Mouse (Mus musculus) CH12.LX (cell line): ENCODE measurements at regions not wholly inside any gene's neighbourhood (a gene's known extent, or its start where the extent isn't known, plus 50 kb on each side); places are given as distances from the start of the nearest gene placed in this dataset.

ENCODE experiments used
- DNase-seq: peaks from one replicate; pipeline ENCODE4 v3.0.0-alpha.2; 2013; ENCODE audit errors: extremely low read depth
- H3K27ac ChIP-seq: 2 replicates; pipeline ENCODE4 v1.5.1; 2012; ENCODE audit warnings: low read depth, mild to moderate bottlenecking, control low read depth, moderate library complexity; ENCODE audit not compliant: insufficient read depth
- H3K27me3 ChIP-seq: replicated peaks from 2 replicates; pipeline ENCODE3; 2012; ENCODE audit warnings: inconsistent platforms
- H3K36me3 ChIP-seq, 2 experiments: replicated peaks in 1 of 2; 2 replicates each; pipeline versions ENCODE3 to v1.6.1; 2012; ENCODE audit warnings: inconsistent platforms in 1 of 2, low read length in 1 of 2, mild to moderate bottlenecking in 1 of 2, mixed read lengths in 1 of 2, moderate library complexity in 1 of 2; ENCODE audit not compliant: control insufficient read depth in 1 of 2, insufficient read depth in 1 of 2
- H3K4me1 ChIP-seq, 2 experiments: 2 replicates each; pipeline ENCODE4 v1.6.1; 2012; ENCODE audit warnings: inconsistent platforms in 1 of 2, moderate library complexity in 1 of 2; ENCODE audit not compliant: insufficient read depth in 2 of 2, control insufficient read depth in 1 of 2
- H3K4me2 ChIP-seq: 2 replicates; pipeline ENCODE4 v1.6.1; 2012; ENCODE audit warnings: low read depth, mild to moderate bottlenecking, control low read depth; ENCODE audit not compliant: poor library complexity, insufficient read depth, severe bottlenecking
- H3K4me3 ChIP-seq, 3 experiments: fragments of 150-350 bp in 1 of 3; sonication (generic) in 1 of 3; replicated peaks in 1 of 3; 2 replicates each; pipeline versions ENCODE3 to v1.5.1; 2011 to 2012; ENCODE audit warnings: low read depth in 2 of 3, low read length in 2 of 3, mild to moderate bottlenecking in 2 of 3, moderate library complexity in 2 of 3, control low read depth in 1 of 3, improper control_type of control experiment in 1 of 3, inconsistent platforms in 1 of 3, mixed read lengths in 1 of 3; ENCODE audit not compliant: poor library complexity in 1 of 3
- H3K79me2 ChIP-seq: replicated peaks from 2 replicates; pipeline ENCODE4 v1.6.1; 2012; ENCODE audit warnings: mild to moderate bottlenecking, moderate library complexity; ENCODE audit not compliant: control insufficient read depth, poor library complexity, insufficient read depth, severe bottlenecking; ENCODE audit errors: extremely low read depth
- H3K9ac ChIP-seq: 2 replicates; pipeline ENCODE4 v1.6.1; 2012; ENCODE audit warnings: low read depth, mild to moderate bottlenecking, control low read depth, moderate library complexity; ENCODE audit not compliant: insufficient read depth
- H3K9me3 ChIP-seq: replicated peaks from 2 replicates; pipeline ENCODE3; 2012; ENCODE audit warnings: low read length, inconsistent platforms, mixed read lengths
- BHLHE40 ChIP-seq: IDR thresholded peaks from 2 replicates; pipeline ENCODE4 v1.6.1; 2011; ENCODE audit warnings: mild to moderate bottlenecking, low read depth, low read length, improper control_type of control experiment
- CHD1 ChIP-seq: IDR thresholded peaks from 2 replicates; pipeline ENCODE4 v1.6.1; 2012; ENCODE audit warnings: low read depth, low read length, improper control_type of control experiment, inconsistent platforms
- CHD2 ChIP-seq: IDR thresholded peaks from 2 replicates; pipeline ENCODE4 v1.6.1; 2011; ENCODE audit warnings: low read length, improper control_type of control experiment
- CTCF ChIP-seq, 2 experiments: IDR thresholded peaks in 1 of 2; conservative IDR thresholded peaks in 1 of 2; 2 replicates each; pipeline ENCODE4 v1.5.1; 2011 to 2012; ENCODE audit warnings: low read depth in 2 of 2, low read length in 2 of 2, improper control_type of control experiment in 1 of 2, inconsistent platforms in 1 of 2, mild to moderate bottlenecking in 1 of 2, moderate library complexity in 1 of 2
- EP300 ChIP-seq: IDR thresholded peaks from 2 replicates; pipeline ENCODE4 v1.6.1; 2011; ENCODE audit warnings: low read length, improper control_type of control experiment
- ETS1 ChIP-seq: conservative IDR thresholded peaks from 2 replicates; pipeline ENCODE4 v1.6.1; 2012; ENCODE audit warnings: low read depth, mild to moderate bottlenecking, inconsistent platforms, low read length, improper control_type of control experiment, moderate library complexity
- GABPA ChIP-seq: IDR thresholded peaks from 2 replicates; pipeline ENCODE4 v1.6.1; 2012; ENCODE audit warnings: low read depth, low read length, improper control_type of control experiment, inconsistent platforms; ENCODE audit not compliant: insufficient replicate concordance
- HCFC1 ChIP-seq: IDR thresholded peaks from 2 replicates; pipeline ENCODE4 v1.6.1; 2012; ENCODE audit warnings: low read depth, mild to moderate bottlenecking, inconsistent platforms, low read length, improper control_type of control experiment
- JUN ChIP-seq: IDR thresholded peaks from 2 replicates; pipeline ENCODE4 v1.6.1; 2011; ENCODE audit warnings: low read depth, mild to moderate bottlenecking, low read length, improper control_type of control experiment, moderate library complexity; ENCODE audit not compliant: insufficient read depth
- JUND ChIP-seq: conservative IDR thresholded peaks from 2 replicates; pipeline ENCODE4 v1.6.1; 2011; ENCODE audit warnings: low read depth, low read length, improper control_type of control experiment
- KAT2A ChIP-seq: IDR thresholded peaks from 2 replicates; pipeline ENCODE4 v1.6.1; 2012; ENCODE audit warnings: low read length, improper control_type of control experiment, inconsistent platforms; ENCODE audit not compliant: insufficient replicate concordance
- MAZ ChIP-seq: IDR thresholded peaks from 2 replicates; pipeline ENCODE4 v1.6.1; 2012; ENCODE audit warnings: low read depth, mild to moderate bottlenecking, inconsistent platforms, low read length, improper control_type of control experiment, moderate library complexity
- MYC ChIP-seq: IDR thresholded peaks from 2 replicates; pipeline ENCODE4 v1.6.1; 2011; ENCODE audit warnings: low read depth, mild to moderate bottlenecking, improper control_type of control experiment, low read length
- NRF1 ChIP-seq: IDR thresholded peaks from 2 replicates; pipeline ENCODE4 v1.6.1; 2014; ENCODE audit warnings: low read depth, mild to moderate bottlenecking, inconsistent platforms, low read length, improper control_type of control experiment, moderate library complexity
- PAX5 ChIP-seq: IDR thresholded peaks from 2 replicates; pipeline ENCODE4 v1.6.1; 2012; ENCODE audit warnings: low read length, inconsistent platforms, mixed read lengths
- POLR2AphosphoS2 ChIP-seq: IDR thresholded peaks from 2 replicates; pipeline ENCODE4 v1.6.1; 2011; ENCODE audit warnings: low read depth, low read length, improper control_type of control experiment
- RAD21 ChIP-seq: IDR thresholded peaks from 2 replicates; pipeline ENCODE4 v1.6.1; 2011; ENCODE audit warnings: low read depth, mild to moderate bottlenecking, low read length, improper control_type of control experiment, moderate library complexity
- RCOR1 ChIP-seq: conservative IDR thresholded peaks from 2 replicates; pipeline ENCODE4 v1.6.1; 2012; ENCODE audit warnings: low read depth, mild to moderate bottlenecking, inconsistent platforms, low read length, improper control_type of control experiment
- SMC3 ChIP-seq: IDR thresholded peaks from 2 replicates; pipeline ENCODE4 v1.6.1; 2011; ENCODE audit warnings: low read depth, low read length, improper control_type of control experiment
- TCF12 ChIP-seq: IDR thresholded peaks from 2 replicates; pipeline ENCODE4 v1.6.1; 2014; ENCODE audit warnings: low read depth, mild to moderate bottlenecking, inconsistent platforms, low read length, improper control_type of control experiment
- USF1 ChIP-seq: IDR thresholded peaks from 2 replicates; pipeline ENCODE4 v1.6.1; 2014; ENCODE audit warnings: low read depth, mild to moderate bottlenecking, inconsistent platforms, low read length, improper control_type of control experiment
- USF2 ChIP-seq: conservative IDR thresholded peaks from 2 replicates; pipeline ENCODE4 v1.6.1; 2011; ENCODE audit warnings: low read depth, low read length, improper control_type of control experiment
- ZC3H11A ChIP-seq: IDR thresholded peaks from 2 replicates; pipeline ENCODE4 v1.6.1; 2012; ENCODE audit warnings: low read depth, mild to moderate bottlenecking, inconsistent platforms, low read length, improper control_type of control experiment
- ZNF384 ChIP-seq: IDR thresholded peaks from 2 replicates; pipeline ENCODE4 v1.6.1; 2012; ENCODE audit warnings: low read depth, low read length, improper control_type of control experiment, inconsistent platforms
- dilution Hi-C: fragments of 300-500 bp; cut with MboI; formaldehyde crosslinking; loops from 2 replicates; pipeline ENCODE4 v1.14.3; 2020; ENCODE audit warnings: low sequenced_read_pairs; ENCODE audit not compliant: extremely low pct_unique_long_range_greater_than_20kb, extremely low pct_ligation_motif_present
- in situ Hi-C: fragments of 300-500 bp; cut with MboI; formaldehyde crosslinking; loops from 3 replicates; pipeline ENCODE4 v1.14.3; 2019; ENCODE audit warnings: low sequenced_read_pairs, low pct_ligation_motif_present, low pct_unique_long_range_greater_than_20kb, mixed read lengths

- no peaks in the 10 kb centered on the region for H3K4me1 ChIP-seq
- H3K4me2 ChIP-seq: no peak overlapping the region
- no peak overlapping the region for H3K27ac ChIP-seq
- dilution Hi-C loops: no loop called here
- no peaks in the 10 kb centered on the region for H3K79me2 ChIP-seq
- H3K9me3 ChIP-seq: peaks cover 55% of the 10 kb centered on the region
- no peak for TF ChIP-seq KAT2A
- no peak for TF ChIP-seq EP300
- TF ChIP-seq USF1: no peak
- no peak for TF ChIP-seq BHLHE40
- no peak for TF ChIP-seq ETS1
- no peak for TF ChIP-seq JUN
- no peak for TF ChIP-seq ZC3H11A
- TF ChIP-seq SMC3: no peak
- no peak for TF ChIP-seq MAZ
- TF ChIP-seq CHD1: no peak
- TF ChIP-seq NRF1: no peak
- TF ChIP-seq USF2: no peak
- TF ChIP-seq CTCF (conservative IDR thresholded peaks at IDR 0.05 in 1 of 2, IDR thresholded peaks at IDR 0.05 in 1 of 2; ENCODE audit: low read depth in 2 of 2, low read length in 2 of 2): no peak
- TF ChIP-seq RCOR1: no peak
- TF ChIP-seq POLR2AphosphoS2: no peak
- no peak for TF ChIP-seq CHD2
- H3K27me3 ChIP-seq: no peaks in the 10 kb centered on the region
- H3K36me3 ChIP-seq: no peaks in the 10 kb centered on the region
- no peak overlapping the region for H3K4me3 ChIP-seq
- no peak for DNase-seq
- in situ Hi-C loops: no loop called here
- H3K9ac ChIP-seq: no peak overlapping the region
These were observed 360.0 kb upstream of the Arpp21 start for GRCm38 (mm10) chr9:112595731-112596130.

DNA sequence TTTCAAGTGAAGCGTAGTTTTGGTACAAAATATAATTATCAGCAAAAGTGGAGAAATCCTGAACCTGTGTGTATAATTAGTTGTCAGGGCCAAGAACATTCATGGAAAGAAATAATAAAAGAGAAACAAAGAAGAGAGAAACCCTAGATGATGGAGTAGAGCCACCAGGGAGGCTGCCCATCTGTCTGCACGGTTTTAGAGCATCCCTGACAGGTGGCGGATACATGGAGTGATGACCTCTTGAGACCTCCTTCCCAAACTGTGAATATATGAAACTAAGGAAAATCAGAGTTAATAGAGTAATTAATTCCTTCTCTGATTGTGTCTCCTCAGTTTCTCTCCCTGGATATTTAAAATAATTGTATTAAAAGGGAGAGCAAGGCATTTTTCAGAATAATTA is 354.5 kb upstream of the Arpp21 start:
- H3K4me1 ChIP-seq: no peaks in the 10 kb centered on the region
- TF ChIP-seq KAT2A (no peak), ZC3H11A (no peak), JUND (no peak), MYC (no peak), ZNF384 (no peak), PAX5 (no peak), TCF12 (no peak), ETS1 (no peak), RAD21 (no peak), HCFC1 (no peak), USF2 (no peak), GABPA (no peak)
- TF ChIP-seq, all 38 proteins: peak for 0
- H3K36me3 ChIP-seq: no peaks in the 10 kb centered on the region
- no peak overlapping the region for H3K4me3 ChIP-seq
- H3K9me3 ChIP-seq: peaks cover 47% of the 10 kb centered on the region
- DNase-seq: no peak
- H3K4me2 ChIP-seq: no peak overlapping the region
- dilution Hi-C loops: no loop called here
- in situ Hi-C loops: no loop called here
- H3K9ac ChIP-seq: no peak overlapping the region
- H3K27me3 ChIP-seq: no peaks in the 10 kb centered on the region
- H3K27ac ChIP-seq: no peak overlapping the region
- H3K79me2 ChIP-seq: no peaks in the 10 kb centered on the region
